Mouse (Mus musculus) heart, adult 2 months (tissue): Measurements from ENCODE around the gene BC034090. TPM values are rescaled to one million over a fixed set of nuclear protein-coding genes. Genes with fewer than 3 reads are reported as not detected.
A peak's percentile ranks its signal among the peaks of the same experiment; 100 is the strongest.

ENCODE experiments used
- DNase-seq, 2 experiments: peaks; one replicate each; pipeline ENCODE4 v3.0.0; 2021
- H3K27ac ChIP-seq: fragments of 200-600 bp; 2 replicates; pipeline ENCODE4 v1.8.1; 2022
- H3K27me3 ChIP-seq: fragments of 200-500 bp; 2 replicates; pipeline ENCODE4 v1.6.1; 2012; ENCODE audit warnings: mild to moderate bottlenecking, low read length, inconsistent platforms, mixed read lengths; ENCODE audit not compliant: control insufficient read depth, insufficient read depth
- H3K36me3 ChIP-seq: fragments of 200-500 bp; 2 replicates; pipeline ENCODE4 v1.6.1; 2012; ENCODE audit warnings: low read length, inconsistent platforms; ENCODE audit not compliant: control insufficient read depth, insufficient read depth
- H3K4me1 ChIP-seq: fragments of 200-500 bp; 2 replicates; pipeline ENCODE4 v1.6.1; 2011; ENCODE audit warnings: low read length; ENCODE audit not compliant: control insufficient read depth, insufficient read depth
- H3K4me3 ChIP-seq: fragments of 200-600 bp; 2 replicates; pipeline ENCODE4 v1.8.1; 2022
- H3K79me2 ChIP-seq: fragments of 200-500 bp; replicated peaks from 2 replicates; pipeline ENCODE4 v1.6.1; 2012; ENCODE audit warnings: mild to moderate bottlenecking, inconsistent platforms, low read length, moderate library complexity, mixed read lengths; ENCODE audit not compliant: control insufficient read depth, insufficient read depth
- H3K9ac ChIP-seq: fragments of 200-500 bp; 2 replicates; pipeline ENCODE4 v1.6.1; 2012; ENCODE audit warnings: low read depth, mild to moderate bottlenecking, control low read depth, inconsistent platforms, low read length, mixed read lengths
- CTCF ChIP-seq: fragments of 200-600 bp; IDR thresholded peaks from 2 replicates; pipeline ENCODE4 v1.8.1; 2022; ENCODE audit warnings: antibody characterized with exemption, mild to moderate bottlenecking, moderate library complexity
- EP300 ChIP-seq: fragments of 200-500 bp; IDR thresholded peaks from 2 replicates; pipeline ENCODE4 v1.6.1; 2011; ENCODE audit warnings: low read depth, low read length, control low read depth; ENCODE audit not compliant: insufficient read depth
- POLR2A ChIP-seq: fragments of 200-500 bp; IDR thresholded peaks from 2 replicates; pipeline ENCODE4 v1.6.1; 2011; ENCODE audit warnings: mild to moderate bottlenecking, low read depth, low read length, control low read depth; ENCODE audit not compliant: insufficient read depth
- WGBS: fragments of 180-500 bp; shearing (Covaris S2); methylation state at CpG from one replicate; pipeline ENCODE4 v1.1.7; 2018; 5-methylcytosine and 5-hydroxymethylcytosine counted together
- intact Hi-C: fragments of 180-260 bp; cut with DNase I; formaldehyde crosslinking; loops from one replicate; pipeline ENCODE4 v1.15.1; 2025
- polyA plus RNA-seq: library from polyadenylated mRNA; depleted of rRNA; stranded (reverse); fragments of >200 nt; gene quantifications from 2 replicates; pipeline ENCODE4 v1.2.3, GENCODE M21; 2012
- total RNA-seq, 2 experiments: library from RNA; stranded (reverse); gene quantifications; 2 replicates each; pipeline ENCODE4 v1.2.3; 2021

Gene BC034090
- total and polyA plus RNA-seq, 3 experiments, result 31.8 to 37.5 (median 37.2) TPM

GRCm38 (mm10) chr1:155239962-155240717, 4.1 kb downstream of the BC034090 start:
- Histone ChIP-seq H3K4me3 (no peak overlapping the region), H3K36me3 (peaks cover 3% of the 10 kb centered on the region), H3K9ac (peak overlapping the region; percentile 21; the same call in 1 of the 2 replicates), H3K27ac (peak overlapping the region; percentile 69), H3K27me3 (no peaks in the 10 kb centered on the region), H3K79me2 (peaks cover 1% of the 10 kb centered on the region; the same call in 1 of the 2 replicates), H3K4me1 (peaks cover 16% of the 10 kb centered on the region; the same call in 1 of the 2 replicates)
- DNase-seq, result peak; percentile 58 to 73
- intact Hi-C loops, result loop anchor here (10.0 kb wide), 1 partner anchor 455 kb away; no protein-coding TSS in a partner anchor
- WGBS, result 60% methylated on average over 6 of the region's 6 CpGs
- TF ChIP-seq POLR2A (no peak), EP300 (peak; percentile 67; the same call in 1 of the 2 replicates)

- H3K9ac ChIP-seq, result no peak overlapping the region
- H3K27ac ChIP-seq, result peak overlapping the region; percentile 69
- intact Hi-C loops, result loop anchor here (10.0 kb wide), 1 partner anchor 454 kb away; no protein-coding TSS in a partner anchor
- H3K27me3 ChIP-seq, result no peaks in the 10 kb centered on the region
- H3K79me2 ChIP-seq, result peaks cover 1% of the 10 kb centered on the region; the same call in 1 of the 2 replicates
- TF ChIP-seq CTCF (no peak), POLR2A (no peak), EP300 (no peak)
- H3K4me1 ChIP-seq, result peaks cover 19% of the 10 kb centered on the region
- no peak overlapping the region for H3K4me3 ChIP-seq
- H3K36me3 ChIP-seq, result peaks cover 3% of the 10 kb centered on the region
- WGBS, result 84% methylated on average over 4 of the region's 4 CpGs
- no peak for DNase-seq
These were observed 5.1 kb downstream of the BC034090 start for GRCm38 (mm10) chr1:155239169-155239568.

- 84% methylated on average over 5 of the region's 5 CpGs for WGBS
- Histone ChIP-seq H3K27ac (peak overlapping the region; percentile 70; the same call in 1 of the 2 replicates), H3K9ac (no peak overlapping the region), H3K4me3 (no peak overlapping the region), H3K27me3 (no peaks in the 10 kb centered on the region), H3K79me2 (peaks cover 1% of the 10 kb centered on the region; the same call in 1 of the 2 replicates), H3K4me1 (peaks cover 26% of the 10 kb centered on the region), H3K36me3 (peaks cover 3% of the 10 kb centered on the region)
- no peak for TF ChIP-seq POLR2A
- intact Hi-C loops, result loop anchor here (10.0 kb wide), 1 partner anchor 453 kb away; no protein-coding TSS in a partner anchor
- DNase-seq, result no peak
These were observed 6.1 kb downstream of the BC034090 start for GRCm38 (mm10) chr1:155238126-155238525.

GRCm38 (mm10) chr1:155237390-155237789, 6.9 kb downstream of the BC034090 start:
- Histone ChIP-seq H3K4me1 (peaks cover 30% of the 10 kb centered on the region), H3K27ac (peak overlapping the region; percentile 70), H3K27me3 (no peaks in the 10 kb centered on the region), H3K36me3 (peaks cover 3% of the 10 kb centered on the region), H3K4me3 (no peak overlapping the region), H3K9ac (no peak overlapping the region), H3K79me2 (no peaks in the 10 kb centered on the region; the same call in 1 of the 2 replicates)
- intact Hi-C loops, result loop anchor here (10.0 kb wide), 1 partner anchor 453 kb away; no protein-coding TSS in a partner anchor
- TF ChIP-seq POLR2A (no peak), CTCF (no peak), EP300 (no peak)
- 50% methylated on average over 11 of the region's 11 CpGs for WGBS
- DNase-seq, result no peak

GRCm38 (mm10) chr1:155236306-155237024, 7.8 kb downstream of the BC034090 start:
- Histone ChIP-seq H3K9ac (no peak overlapping the region), H3K79me2 (no peaks in the 10 kb centered on the region; the same call in 1 of the 2 replicates), H3K27ac (peak overlapping the region; percentile 70), H3K4me1 (peaks cover 32% of the 10 kb centered on the region), H3K27me3 (no peaks in the 10 kb centered on the region), H3K36me3 (peaks cover 3% of the 10 kb centered on the region), H3K4me3 (no peak overlapping the region)
- TF ChIP-seq EP300, result peak; percentile 39; the same call in 1 of the 2 replicates
- peak; percentile 60 for TF ChIP-seq POLR2A
- TF ChIP-seq CTCF, result no peak
- 51% methylated on average over 13 of the region's 13 CpGs for WGBS
- intact Hi-C loops, result loop anchor here (10.0 kb wide), 1 partner anchor 452 kb away; no protein-coding TSS in a partner anchor
- peak; percentile 37 to 74 for DNase-seq
